Mouse (Mus musculus) kidney, embryonic 14.5 days (tissue): ENCODE data around the gene Syngap1. TPM values are rescaled to one million over a fixed set of nuclear protein-coding genes. Genes with fewer than 3 reads are reported as not detected.
"Not testable (repeated sequence)": the region's sequence is repeated elsewhere in the genome, so short reads cannot be mapped to it uniquely, and the experiment has no call there.

Experiments used
- ATAC-seq: fragments of 200-750 bp; cut with Nextera tagmentation; 2 replicates; pipeline ENCODE4 v1.8.0; 2017; ENCODE audit warnings: moderate number of reproducible peaks, mild to moderate bottlenecking, moderate TSS enrichment, moderate library complexity; ENCODE audit not compliant: low FRiP score, low TSS enrichment
- H3K27ac ChIP-seq: fragments of 300-500 bp; sonication (generic); 2 replicates; pipeline ENCODE4 v1.5.1; 2014; ENCODE audit warnings: low read depth, mild to moderate bottlenecking, low read length, moderate library complexity, mixed read lengths
- H3K27me3 ChIP-seq: fragments of 300-500 bp; sonication (generic); 2 replicates; pipeline ENCODE4 v1.6.1; 2014; ENCODE audit warnings: mild to moderate bottlenecking, low read length; ENCODE audit not compliant: control insufficient read depth, insufficient read depth
- H3K36me3 ChIP-seq: fragments of 300-500 bp; sonication (generic); 2 replicates; pipeline ENCODE4 v1.6.1; 2014; ENCODE audit warnings: low read length, mixed read lengths; ENCODE audit not compliant: control insufficient read depth, insufficient read depth
- H3K4me1 ChIP-seq: fragments of 300-500 bp; sonication (generic); 2 replicates; pipeline ENCODE4 v1.6.1; 2014; ENCODE audit warnings: low read length, mixed read lengths; ENCODE audit not compliant: control insufficient read depth, insufficient read depth
- H3K4me2 ChIP-seq: fragments of 300-500 bp; sonication (generic); replicated peaks from 2 replicates; pipeline ENCODE4 v1.6.1; 2014; ENCODE audit warnings: low read depth, mild to moderate bottlenecking, low read length
- H3K4me3 ChIP-seq: fragments of 300-500 bp; sonication (generic); 2 replicates; pipeline ENCODE4 v1.5.1; 2014; ENCODE audit warnings: mild to moderate bottlenecking, low read length
- H3K9ac ChIP-seq: fragments of 300-500 bp; sonication (generic); 2 replicates; pipeline ENCODE4 v1.6.1; 2014; ENCODE audit warnings: low read depth, mild to moderate bottlenecking, low read length, moderate library complexity
- H3K9me3 ChIP-seq: fragments of 300-500 bp; sonication (generic); 2 replicates; pipeline ENCODE4 v1.6.1; 2016; ENCODE audit warnings: low read length; ENCODE audit not compliant: control insufficient read depth
- WGBS: fragments of 180-500 bp; shearing (Covaris S2); extraction: QIAGEN DNeasy Blood & Tissue Kit; methylation state at CpG from one replicate; pipeline ENCODE4 v1.1.7; 2014; 5-methylcytosine and 5-hydroxymethylcytosine counted together
- polyA plus RNA-seq: library from polyadenylated mRNA; unstranded; fragments of >200 nt; fragmentation: Nextera tagmentation; extraction: Ambion mirVana; gene quantifications from 2 replicates; pipeline ENCODE4 v1.2.1, GENCODE M21; 2014

Gene Syngap1
- polyA plus RNA-seq, 1 experiment from 2014 or later = 2.6 TPM

DNA sequence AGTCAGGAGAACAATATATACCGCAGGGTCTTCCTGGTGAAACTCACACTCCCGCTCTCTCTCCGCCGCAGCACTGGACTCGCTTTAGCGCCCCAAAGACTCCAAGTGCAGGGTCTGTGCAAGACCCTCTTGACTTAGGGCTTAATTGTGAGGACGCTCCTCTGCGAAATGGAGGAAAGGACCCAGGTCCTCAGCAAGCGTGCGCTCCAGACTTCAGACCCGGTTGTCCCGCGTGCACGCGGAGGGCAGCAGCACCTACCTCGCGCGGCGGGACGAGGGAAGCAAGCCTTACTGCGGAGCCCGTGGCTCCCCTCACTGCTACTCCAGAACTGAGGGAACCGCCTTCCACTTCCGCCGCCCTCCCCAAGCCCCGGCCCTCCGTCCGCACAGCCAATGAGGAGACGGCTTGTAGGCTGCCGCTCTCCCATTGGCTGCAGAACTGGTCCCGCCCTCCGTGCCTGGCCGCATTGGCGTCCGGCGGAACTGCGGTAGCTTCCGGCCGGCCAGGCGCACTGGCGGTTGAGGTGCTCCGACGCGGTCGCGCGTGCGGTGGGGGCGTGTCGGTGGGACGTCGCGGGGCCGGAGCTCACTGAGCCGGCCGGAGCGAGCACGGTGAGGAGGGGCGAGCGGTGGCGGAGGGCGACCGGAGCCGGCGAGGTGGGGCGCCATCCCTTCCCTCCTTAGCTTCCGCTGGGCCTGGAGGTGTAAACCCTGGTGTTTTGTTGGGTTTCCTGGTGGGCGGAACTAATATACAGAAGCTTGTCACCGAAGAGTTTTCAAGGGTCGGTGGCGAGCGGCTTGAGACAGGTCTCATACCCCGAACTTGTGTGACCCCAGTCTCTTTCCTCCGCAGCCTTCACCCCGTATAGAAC lies 31.9 kb downstream of the Syngap1 start, which contains the start of gene Zbtb9:
Gene Zbtb9 (plus strand): TSS at position 465 of the 872 bp plus-strand sequence.
- Histone ChIP-seq H3K9me3 (no peaks in the 10 kb centered on the region), H3K4me3 (peak within 1 kb of the TSS; percentile 78), H3K36me3 (peaks cover 34% of the 10 kb centered on the region), H3K4me2 (peak within 1 kb of the TSS; percentile 82), H3K9ac (peak within 1 kb of the TSS; percentile 83), H3K27me3 (no peaks in the 10 kb centered on the region), H3K27ac (peak within 1 kb of the TSS; percentile 83), H3K4me1 (peaks cover 20% of the 10 kb centered on the region)
- peak; percentile 98 for ATAC-seq
- WGBS = under 1% methylated on average over 72 of the region's 75 CpGs

DNA sequence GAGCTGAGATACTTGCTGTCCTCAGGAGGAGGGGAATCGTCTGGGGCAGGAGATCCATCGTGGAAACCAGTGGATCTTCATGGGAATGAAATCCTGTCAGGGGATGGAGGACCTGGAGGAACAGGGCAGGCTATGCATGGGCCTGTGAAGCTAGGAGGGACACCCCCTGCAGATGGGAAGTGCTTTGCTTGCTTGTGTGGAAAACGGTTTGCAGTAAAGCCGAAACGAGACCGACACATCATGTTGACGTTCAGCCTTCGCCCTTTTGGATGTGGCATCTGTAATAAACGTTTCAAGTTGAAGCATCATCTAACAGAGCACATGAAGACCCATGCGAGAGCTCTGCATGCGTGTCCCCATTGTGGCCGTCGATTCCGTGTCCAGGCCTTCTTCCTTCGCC lies 33.5 kb downstream of the Syngap1 start:
- 94% methylated on average over 15 of the region's 15 CpGs for WGBS
- peaks cover 46% of the 10 kb centered on the region for H3K36me3 ChIP-seq
- H3K4me3 ChIP-seq = no peak overlapping the region
- H3K9ac ChIP-seq = peak overlapping the region; percentile 78; the same call in 1 of the 2 replicates
- no peak for ATAC-seq
- no peak overlapping the region for H3K4me2 ChIP-seq
- no peaks in the 10 kb centered on the region for H3K27me3 ChIP-seq
- H3K27ac ChIP-seq = no peak overlapping the region
- H3K9me3 ChIP-seq = no peaks in the 10 kb centered on the region
- H3K4me1 ChIP-seq = peaks cover 20% of the 10 kb centered on the region

DNA sequence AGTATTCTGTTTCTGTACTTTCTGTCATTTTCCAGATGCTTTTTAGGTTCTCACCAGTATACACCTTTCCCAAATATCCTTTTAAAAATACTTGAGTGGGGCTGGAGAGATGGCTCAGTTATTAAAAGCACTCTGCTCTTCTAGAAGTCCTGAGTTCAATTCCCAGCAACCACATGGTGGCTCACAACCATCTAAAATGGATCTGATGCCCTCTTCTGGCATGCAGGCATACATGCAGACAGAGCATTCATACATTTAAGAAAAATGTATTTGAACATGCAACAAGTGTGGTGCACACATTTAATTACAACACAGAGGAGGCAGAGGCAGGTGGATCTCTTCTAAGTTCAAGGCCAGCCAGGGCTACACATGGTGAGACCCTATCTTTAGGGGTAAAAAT lies 34.4 kb downstream of the Syngap1 start:
- Histone ChIP-seq H3K4me1 (peaks cover 20% of the 10 kb centered on the region), H3K27me3 (no peaks in the 10 kb centered on the region), H3K27ac (no peak overlapping the region), H3K4me2 (no peak overlapping the region), H3K9ac (no peak overlapping the region), H3K9me3 (no peaks in the 10 kb centered on the region), H3K36me3 (peaks cover 49% of the 10 kb centered on the region), H3K4me3 (no peak overlapping the region)
- ATAC-seq = no peak

DNA sequence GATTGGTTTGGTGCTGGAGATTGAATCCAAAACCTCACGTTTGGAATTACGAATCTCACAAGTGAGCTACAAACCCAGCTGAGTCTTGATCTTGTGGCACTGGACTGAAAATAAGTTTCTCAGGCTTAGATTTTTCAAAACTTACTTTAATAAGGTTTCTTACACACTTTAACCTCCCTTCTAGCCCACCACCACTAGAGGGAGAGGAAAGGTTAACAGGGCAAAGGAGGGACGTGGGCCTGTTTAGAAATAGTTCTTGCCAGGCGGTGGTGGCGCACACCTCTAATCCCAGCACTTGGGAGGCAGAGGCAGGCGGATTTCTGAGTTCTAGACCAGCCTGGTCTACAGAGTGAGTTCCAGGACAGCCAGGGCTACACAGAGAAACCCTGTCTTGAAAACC lies 36.3 kb downstream of the Syngap1 start:
- ATAC-seq = not testable (repeated sequence)

DNA sequence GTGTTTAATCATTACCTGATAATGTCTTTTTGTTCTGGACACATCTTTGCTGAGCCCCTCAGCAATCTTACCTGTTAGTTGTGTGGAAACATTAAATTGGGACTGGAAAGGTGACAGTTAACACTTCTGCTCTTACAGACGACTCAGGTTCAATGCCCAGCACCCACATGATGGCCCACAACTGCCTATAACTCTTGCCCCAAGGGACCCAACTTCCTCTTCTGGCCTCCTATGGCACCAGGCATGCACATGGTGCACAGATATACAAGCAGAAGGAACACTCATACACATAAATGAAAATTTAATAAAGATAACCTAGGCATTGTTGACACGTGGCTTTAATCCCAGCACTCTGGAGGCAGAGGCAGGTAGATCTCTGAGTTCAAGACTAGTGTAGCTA lies 38.4 kb downstream of the Syngap1 start:
- Histone ChIP-seq H3K9ac (no peak overlapping the region), H3K27me3 (no peaks in the 10 kb centered on the region), H3K9me3 (no peaks in the 10 kb centered on the region), H3K27ac (no peak overlapping the region), H3K36me3 (peaks cover 52% of the 10 kb centered on the region), H3K4me1 (0 out of 2 replicates have a peak, but pooled peaks cover 3% of the 10 kb centered on the region), H3K4me2 (no peak overlapping the region), H3K4me3 (no peak overlapping the region)
- ATAC-seq = no peak
- 79% methylated on average over 2 of the region's 2 CpGs for WGBS

More for the DNA sequence above, 36.3 kb downstream of the Syngap1 start:
- H3K4me1 ChIP-seq = peaks cover 11% of the 10 kb centered on the region
- not testable (repeated sequence) for H3K9me3 ChIP-seq, H3K4me2 ChIP-seq, H3K27ac ChIP-seq, H3K4me3 ChIP-seq, H3K27me3 ChIP-seq, H3K9ac ChIP-seq
- peaks cover 53% of the 10 kb centered on the region for H3K36me3 ChIP-seq
- 92% methylated on average over 6 of the region's 6 CpGs for WGBS

DNA sequence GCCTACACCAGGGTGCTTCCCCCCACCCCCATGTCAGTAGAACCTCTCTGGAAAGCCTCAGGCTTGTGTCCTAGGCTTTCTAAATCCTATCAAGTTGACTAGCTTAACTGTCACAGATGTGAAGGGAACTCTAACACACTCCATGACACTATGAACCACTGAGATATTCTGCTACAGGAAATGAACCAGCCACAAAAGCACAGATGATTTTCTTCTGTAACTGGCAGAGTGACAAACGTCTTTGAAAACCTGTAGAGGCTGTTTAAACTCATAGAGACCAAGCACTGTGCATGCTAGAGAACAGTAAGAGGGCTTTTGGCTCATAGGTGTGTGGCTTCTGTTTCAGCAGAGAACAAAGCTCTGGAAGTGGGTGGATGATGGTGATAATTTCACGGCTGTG lies 40.0 kb downstream of the Syngap1 start:
- Histone ChIP-seq H3K27ac (no peak overlapping the region), H3K27me3 (no peaks in the 10 kb centered on the region), H3K9me3 (no peaks in the 10 kb centered on the region), H3K4me3 (no peak overlapping the region), H3K9ac (no peak overlapping the region), H3K4me1 (0 out of 2 replicates have a peak, but pooled peaks cover 2% of the 10 kb centered on the region), H3K36me3 (peaks cover 40% of the 10 kb centered on the region), H3K4me2 (no peak overlapping the region)
- WGBS = 78% methylated on average over 2 of the region's 2 CpGs
- ATAC-seq = no peak

DNA sequence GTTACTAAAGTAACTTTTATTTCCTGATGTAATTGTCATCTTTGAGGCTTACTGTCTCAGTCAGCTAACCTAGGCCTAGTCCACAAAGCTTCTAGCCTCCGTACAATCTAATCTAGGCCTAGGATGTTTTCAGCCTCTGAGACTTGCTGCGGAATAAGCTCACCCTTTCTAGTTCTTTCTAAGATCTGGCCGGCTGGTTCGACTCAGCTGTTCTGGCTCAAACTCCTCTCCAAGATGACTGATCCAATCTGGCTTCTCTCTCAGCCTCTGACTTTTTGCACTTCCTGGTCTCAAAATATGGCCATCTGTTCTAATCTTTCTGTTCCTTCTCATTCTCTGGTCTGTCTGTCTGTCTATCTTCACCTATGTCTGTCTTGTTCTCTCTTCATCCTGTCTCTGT lies 42.3 kb downstream of the Syngap1 start:
- no peak overlapping the region for H3K27ac ChIP-seq
- H3K9me3 ChIP-seq = no peaks in the 10 kb centered on the region
- no peaks in the 10 kb centered on the region for H3K4me1 ChIP-seq
- 86% methylated on average over 4 of the region's 4 CpGs for WGBS
- no peak overlapping the region for H3K9ac ChIP-seq
- peaks cover 20% of the 10 kb centered on the region; the same call in 1 of the 2 replicates for H3K36me3 ChIP-seq
- no peak for ATAC-seq
- no peaks in the 10 kb centered on the region for H3K27me3 ChIP-seq
- H3K4me3 ChIP-seq = no peak overlapping the region
- H3K4me2 ChIP-seq = no peak overlapping the region

DNA sequence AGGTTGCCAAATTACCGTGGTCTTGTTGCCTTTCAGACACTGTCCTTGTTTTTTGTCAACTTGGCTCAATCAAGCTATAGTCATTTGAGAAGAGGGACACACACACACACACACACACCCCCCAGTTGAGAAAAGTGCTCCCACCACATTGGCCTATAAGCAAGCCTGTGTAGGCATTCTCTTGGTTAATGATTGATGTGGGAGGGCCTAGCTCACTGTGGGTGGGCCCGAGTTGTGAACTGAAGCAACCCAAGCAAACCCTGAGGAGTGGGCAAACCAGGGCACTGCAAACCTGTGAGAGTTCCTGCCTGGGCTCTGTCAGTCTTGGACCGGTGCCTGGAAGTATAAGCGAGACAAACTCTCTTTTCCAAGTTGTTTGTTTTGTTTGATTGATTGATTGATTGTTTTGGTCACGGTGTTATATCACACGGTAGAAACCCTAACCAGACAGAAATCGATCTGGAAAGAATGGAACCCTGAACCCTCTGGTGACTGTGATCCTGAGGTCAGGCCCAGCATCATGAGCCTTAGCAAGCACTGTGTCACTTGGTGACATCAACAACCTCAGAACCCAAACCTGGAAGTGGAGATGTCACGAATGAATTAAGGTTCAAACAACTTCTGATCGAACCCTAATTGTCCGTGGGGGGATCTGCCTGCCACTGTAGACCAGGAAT lies 44.6 kb downstream of the Syngap1 start:
- H3K36me3 ChIP-seq = peaks cover 4% of the 10 kb centered on the region; the same call in 1 of the 2 replicates
- H3K27ac ChIP-seq = no peak overlapping the region
- ATAC-seq = no peak
- no peak overlapping the region for H3K4me2 ChIP-seq
- H3K4me3 ChIP-seq = no peak overlapping the region
- H3K9me3 ChIP-seq = no peaks in the 10 kb centered on the region
- no peaks in the 10 kb centered on the region for H3K27me3 ChIP-seq
- H3K4me1 ChIP-seq = no peaks in the 10 kb centered on the region
- H3K9ac ChIP-seq = no peak overlapping the region
- 62% methylated on average over 10 of the region's 10 CpGs for WGBS

DNA sequence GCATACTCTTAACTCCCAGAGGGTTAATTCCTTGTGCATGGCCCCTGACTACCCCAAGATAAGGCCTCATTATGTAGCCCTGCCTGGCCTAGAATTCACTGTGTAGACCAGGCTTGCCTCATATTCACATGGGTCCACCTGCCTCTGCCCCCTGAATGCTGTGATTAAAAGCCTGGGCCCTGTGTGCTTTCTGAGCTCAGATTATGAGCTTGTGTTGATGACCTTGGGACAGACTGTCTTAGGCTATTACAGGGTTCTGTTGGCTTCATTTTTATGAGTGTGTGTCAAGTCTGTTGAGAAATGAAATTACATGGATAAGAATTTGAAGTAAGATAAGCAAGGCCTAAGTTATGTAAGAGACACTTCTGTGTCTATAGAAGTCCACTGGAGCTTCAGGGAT lies 49.5 kb downstream of the Syngap1 start:
- no peak for ATAC-seq
- no peak overlapping the region for H3K27ac ChIP-seq
- H3K4me3 ChIP-seq = no peak overlapping the region
- no peak overlapping the region for H3K9ac ChIP-seq
- no peaks in the 10 kb centered on the region for H3K27me3 ChIP-seq
- no peaks in the 10 kb centered on the region for H3K4me1 ChIP-seq
- H3K36me3 ChIP-seq = no peaks in the 10 kb centered on the region
- H3K4me2 ChIP-seq = no peak overlapping the region
- H3K9me3 ChIP-seq = no peaks in the 10 kb centered on the region
